Mouse (Mus musculus): ENCODE results near the gene Ascc1. TPM values are rescaled to one million over a fixed set of nuclear protein-coding genes. Genes with fewer than 3 reads are reported as not detected.
"Not testable (repeated sequence)": the region's sequence is repeated elsewhere in the genome, so short reads cannot be mapped to it uniquely, and the experiment has no call there.

The Ascc1 gene
- polyA plus RNA-seq, 1 experiment from 2014 or later, result 35.8 TPM

GRCm38 (mm10) chr10:60113965-60114690 is 111.5 kb downstream of the Ascc1 start:
- peaks cover 28% of the 10 kb centered on the region for H3K27me3 ChIP-seq (ENCODE audit: insufficient read depth, poor library complexity, severe bottlenecking)
- H3K27ac ChIP-seq, result no peak overlapping the region
- WGBS, result 89% methylated on average over 9 of the region's 9 CpGs

GRCm38 (mm10) chr10:60115345-60116185 is 113.0 kb downstream of the Ascc1 start:
- H3K4me3 ChIP-seq, result peak overlapping the region; percentile 32

More at GRCm38 (mm10) chr10:60113965-60114690, 111.5 kb downstream of the Ascc1 start:
- 0 out of 2 replicates have a peak, but pooled peaks cover 6% of the 10 kb centered on the region for H3K36me3 ChIP-seq
- DNase-seq (ENCODE audit: low spot score), result no peak
- H3K4me1 ChIP-seq (replicated peaks), result peaks cover 43% of the 10 kb centered on the region
- H3K9me3 ChIP-seq, result no peaks in the 10 kb centered on the region
- H3K4me3 ChIP-seq, result no peak overlapping the region

DNA sequence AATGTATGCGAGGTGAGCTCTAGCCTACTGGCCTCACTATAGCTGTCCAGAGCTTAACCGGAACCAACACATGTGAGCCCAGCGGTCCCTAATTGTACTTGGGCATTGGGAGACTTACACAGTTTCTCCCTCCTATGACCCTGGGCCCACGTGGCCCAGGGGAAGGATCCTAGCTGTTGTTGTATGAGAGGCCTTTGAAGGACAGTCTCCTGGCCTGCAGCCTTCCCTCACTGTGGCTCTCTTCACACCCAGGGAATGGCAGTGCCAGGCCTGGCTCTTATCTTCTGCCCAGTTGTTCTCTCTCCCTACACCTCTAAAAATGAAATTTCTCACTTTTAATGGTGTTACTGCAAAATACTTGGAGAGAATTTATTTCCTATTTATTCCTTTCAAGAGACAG is 114.4 kb downstream of the Ascc1 start:
- WGBS, result 50% methylated on average over 4 of the region's 4 CpGs
- Histone ChIP-seq H3K27ac (no peak overlapping the region), H3K9me3 (no peaks in the 10 kb centered on the region), H3K4me3 (no peak overlapping the region), H3K4me1 (replicated peaks) (peaks cover 42% of the 10 kb centered on the region), H3K36me3 (peaks cover 11% of the 10 kb centered on the region; the same call in 1 of the 2 replicates), H3K27me3 (ENCODE audit: insufficient read depth, poor library complexity, severe bottlenecking) (0 out of 2 replicates have a peak, but pooled peaks cover 5% of the 10 kb centered on the region)
- no peak for DNase-seq (ENCODE audit: low spot score)

More at GRCm38 (mm10) chr10:60115345-60116185, 113.0 kb downstream of the Ascc1 start:
- H3K27ac ChIP-seq, result peak overlapping the region; percentile 68
- 0 out of 2 replicates have a peak, but pooled peaks cover 6% of the 10 kb centered on the region for H3K36me3 ChIP-seq
- peaks cover 42% of the 10 kb centered on the region for H3K4me1 ChIP-seq (replicated peaks)
- DNase-seq (ENCODE audit: low spot score), result peak; percentile 57
- 7% methylated on average over 14 of the region's 14 CpGs for WGBS
- H3K9me3 ChIP-seq, result no peaks in the 10 kb centered on the region
- H3K27me3 ChIP-seq (ENCODE audit: insufficient read depth, poor library complexity, severe bottlenecking), result peaks cover 14% of the 10 kb centered on the region; the same call in 1 of the 2 replicates

DNA sequence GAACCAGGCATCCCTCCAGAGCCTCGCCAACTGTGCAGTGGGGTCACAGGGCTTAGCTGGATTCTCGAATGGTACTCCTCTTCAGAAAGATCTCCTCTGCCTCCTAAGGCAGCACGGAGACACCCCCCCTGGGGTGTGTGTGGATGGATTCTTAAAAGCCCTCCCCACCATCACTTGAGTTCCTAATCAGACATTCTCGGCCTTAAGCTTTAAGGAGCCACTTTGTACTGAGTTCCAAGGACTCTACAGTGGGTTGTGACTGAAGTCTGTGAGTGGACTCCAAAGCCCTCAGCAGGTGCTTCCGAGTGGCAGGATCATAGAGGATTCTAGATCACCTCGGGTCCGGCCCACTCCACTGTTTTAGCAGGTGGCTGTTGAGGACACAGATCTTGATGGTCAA is 115.9 kb downstream of the Ascc1 start:
- H3K4me1 ChIP-seq (replicated peaks), result peaks cover 42% of the 10 kb centered on the region
- WGBS, result 67% methylated on average over 7 of the region's 7 CpGs
- no peak for DNase-seq (ENCODE audit: low spot score)
- H3K36me3 ChIP-seq, result peaks cover 15% of the 10 kb centered on the region; the same call in 1 of the 2 replicates
- no peak overlapping the region for H3K27ac ChIP-seq
- H3K4me3 ChIP-seq, result no peak overlapping the region
- 0 out of 2 replicates have a peak, but pooled peaks cover 5% of the 10 kb centered on the region for H3K27me3 ChIP-seq (ENCODE audit: insufficient read depth, poor library complexity, severe bottlenecking)
- H3K9me3 ChIP-seq, result no peaks in the 10 kb centered on the region

- Histone ChIP-seq H3K4me3 (no peak overlapping the region), H3K27ac (no peak overlapping the region), H3K4me1 (replicated peaks) (peaks cover 37% of the 10 kb centered on the region), H3K36me3 (peaks cover 18% of the 10 kb centered on the region; the same call in 1 of the 2 replicates), H3K9me3 (no peaks in the 10 kb centered on the region), H3K27me3 (ENCODE audit: insufficient read depth, poor library complexity, severe bottlenecking) (0 out of 2 replicates have a peak, but pooled peaks cover 5% of the 10 kb centered on the region)
- no peak for DNase-seq (ENCODE audit: low spot score)
- 75% methylated on average over 4 of the region's 4 CpGs for WGBS
Measured at GRCm38 (mm10) chr10:60120630-60121029, 118.0 kb downstream of the Ascc1 start.

GRCm38 (mm10) chr10:60124078-60124477 is 121.5 kb downstream of the Ascc1 start:
- Histone ChIP-seq H3K4me1 (replicated peaks) (peaks cover 14% of the 10 kb centered on the region), H3K4me3 (no peak overlapping the region), H3K27me3 (ENCODE audit: insufficient read depth, poor library complexity, severe bottlenecking) (0 out of 2 replicates have a peak, but pooled peaks cover 4% of the 10 kb centered on the region), H3K36me3 (peaks cover 34% of the 10 kb centered on the region), H3K9me3 (no peaks in the 10 kb centered on the region), H3K27ac (no peak overlapping the region)
- DNase-seq (ENCODE audit: low spot score), result no peak
- 60% methylated on average over 6 of the region's 6 CpGs for WGBS

DNA sequence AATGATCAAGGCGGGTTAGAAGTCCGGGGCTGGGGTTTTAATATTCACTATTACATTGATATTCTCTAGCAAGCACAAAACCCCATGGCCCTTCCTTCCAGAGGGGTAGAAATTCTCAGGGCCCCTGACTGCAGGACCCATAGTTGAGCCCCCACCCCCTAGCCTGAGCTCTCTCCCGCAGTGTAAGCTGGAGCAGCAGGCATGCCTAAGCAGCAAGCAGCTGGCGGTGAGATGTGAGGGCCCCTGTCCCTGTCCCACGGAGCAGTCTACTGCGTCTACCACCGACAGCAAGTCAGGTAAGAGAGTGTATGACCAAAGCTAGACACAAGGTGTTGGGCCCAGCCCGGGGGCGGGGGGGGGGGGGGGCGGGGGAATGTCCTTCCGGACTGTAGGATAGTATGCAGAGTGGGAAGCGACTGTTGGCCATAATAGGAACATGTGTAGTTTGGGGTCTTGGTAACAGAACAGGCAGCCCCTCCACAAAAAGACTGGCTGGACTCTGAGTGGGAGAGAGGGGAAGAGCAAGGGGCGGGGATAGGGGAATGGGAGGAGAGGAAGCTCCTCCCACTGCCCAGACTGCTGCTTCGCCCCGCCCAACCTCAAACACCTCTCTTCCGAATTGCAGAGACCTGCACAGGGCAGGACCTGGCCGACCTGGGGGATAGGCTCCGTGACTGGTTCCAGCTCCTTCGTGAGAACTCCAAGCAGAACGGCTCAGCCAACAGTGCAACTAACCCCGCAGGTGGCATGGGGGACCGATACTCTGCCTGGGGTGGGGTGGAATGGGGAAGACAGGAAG is 123.1 kb downstream of the Ascc1 start:
- no peak for DNase-seq (ENCODE audit: low spot score)
- Histone ChIP-seq H3K27me3 (ENCODE audit: insufficient read depth, poor library complexity, severe bottlenecking) (0 out of 2 replicates have a peak, but pooled peaks cover 4% of the 10 kb centered on the region), H3K27ac (no peak overlapping the region), H3K9me3 (no peaks in the 10 kb centered on the region), H3K4me1 (replicated peaks) (peaks cover 9% of the 10 kb centered on the region), H3K36me3 (peaks cover 50% of the 10 kb centered on the region), H3K4me3 (peak overlapping the region; percentile 21)
- WGBS, result 22% methylated on average over 22 of the region's 22 CpGs

GRCm38 (mm10) chr10:60128287-60128686 is 125.7 kb downstream of the Ascc1 start:
- 88% methylated on average over 9 of the region's 9 CpGs for WGBS

GRCm38 (mm10) chr10:60130504-60130903 is 127.9 kb downstream of the Ascc1 start:
- H3K27ac ChIP-seq, result no peak overlapping the region
- H3K36me3 ChIP-seq, result peaks cover 40% of the 10 kb centered on the region
- H3K9me3 ChIP-seq, result no peaks in the 10 kb centered on the region
- 0 out of 2 replicates have a peak, but pooled peaks cover 4% of the 10 kb centered on the region for H3K27me3 ChIP-seq (ENCODE audit: insufficient read depth, poor library complexity, severe bottlenecking)
- peaks cover 22% of the 10 kb centered on the region for H3K4me1 ChIP-seq (replicated peaks)
- no peak for DNase-seq (ENCODE audit: low spot score)
- WGBS, result 86% methylated on average over 4 of the region's 4 CpGs
- H3K4me3 ChIP-seq, result no peak overlapping the region

More at GRCm38 (mm10) chr10:60128287-60128686, 125.7 kb downstream of the Ascc1 start:
- Histone ChIP-seq H3K4me1 (replicated peaks) (peaks cover 12% of the 10 kb centered on the region), H3K27me3 (ENCODE audit: insufficient read depth, poor library complexity, severe bottlenecking) (0 out of 2 replicates have a peak, but pooled peaks cover 4% of the 10 kb centered on the region), H3K36me3 (peaks cover 47% of the 10 kb centered on the region), H3K9me3 (no peaks in the 10 kb centered on the region), H3K27ac (no peak overlapping the region), H3K4me3 (no peak overlapping the region)
- DNase-seq (ENCODE audit: low spot score), result no peak

GRCm38 (mm10) chr10:60133501-60133900 is 130.9 kb downstream of the Ascc1 start:
- Histone ChIP-seq H3K36me3 (peaks cover 24% of the 10 kb centered on the region), H3K4me3 (no peak overlapping the region), H3K27me3 (ENCODE audit: insufficient read depth, poor library complexity, severe bottlenecking) (no peaks in the 10 kb centered on the region), H3K4me1 (replicated peaks) (peaks cover 20% of the 10 kb centered on the region), H3K9me3 (no peaks in the 10 kb centered on the region), H3K27ac (peak overlapping the region; percentile 31)
- WGBS, result 22% methylated on average over 6 of the region's 6 CpGs
- peak; percentile 20 for DNase-seq (ENCODE audit: low spot score)

- H3K4me3 ChIP-seq, result no peak overlapping the region
- WGBS, result 49% methylated on average over 9 of the region's 9 CpGs
Measured at GRCm38 (mm10) chr10:60134201-60134600, 131.6 kb downstream of the Ascc1 start.

GRCm38 (mm10) chr10:60136010-60136409 is 133.4 kb downstream of the Ascc1 start:
- not testable (repeated sequence) for H3K27ac ChIP-seq; DNase-seq (ENCODE audit: low spot score); H3K27me3 ChIP-seq (ENCODE audit: insufficient read depth, poor library complexity, severe bottlenecking); H3K36me3 ChIP-seq; H3K9me3 ChIP-seq; H3K4me3 ChIP-seq
- peaks cover 20% of the 10 kb centered on the region for H3K4me1 ChIP-seq (replicated peaks)
- 64% methylated on average over 1 of the region's 1 CpGs for WGBS

More at GRCm38 (mm10) chr10:60134201-60134600, 131.6 kb downstream of the Ascc1 start:
- no peaks in the 10 kb centered on the region for H3K27me3 ChIP-seq (ENCODE audit: insufficient read depth, poor library complexity, severe bottlenecking)
- peaks cover 20% of the 10 kb centered on the region for H3K4me1 ChIP-seq (replicated peaks)
- H3K27ac ChIP-seq, result peak overlapping the region; percentile 26; the same call in 1 of the 2 replicates
- H3K36me3 ChIP-seq, result peaks cover 21% of the 10 kb centered on the region
- DNase-seq (ENCODE audit: low spot score), result no peak
- no peaks in the 10 kb centered on the region for H3K9me3 ChIP-seq

All from hindbrain, embryonic 10.5 days (tissue).